Mouse (Mus musculus) liver, postnatal 0 days (tissue): ENCODE results near the gene Tspan15.

Experiments used
- CTCF ChIP-seq: sonication (generic); IDR thresholded peaks from 2 replicates; pipeline ENCODE4 v1.5.1; 2016; ENCODE audit warnings: antibody characterized with exemption, low read depth
- EP300 ChIP-seq: IDR thresholded peaks from 2 replicates; pipeline ENCODE4 v1.6.1; 2016; ENCODE audit warnings: antibody characterized with exemption, low read depth, mild to moderate bottlenecking

GRCm38 (mm10) chr10:62137150-62137549 is 93.9 kb downstream of the Tspan15 start:
- TF ChIP-seq EP300 (no peak), CTCF (no peak)
